Mouse (Mus musculus): Measurements from ENCODE around the gene Gm42742.

DNA sequence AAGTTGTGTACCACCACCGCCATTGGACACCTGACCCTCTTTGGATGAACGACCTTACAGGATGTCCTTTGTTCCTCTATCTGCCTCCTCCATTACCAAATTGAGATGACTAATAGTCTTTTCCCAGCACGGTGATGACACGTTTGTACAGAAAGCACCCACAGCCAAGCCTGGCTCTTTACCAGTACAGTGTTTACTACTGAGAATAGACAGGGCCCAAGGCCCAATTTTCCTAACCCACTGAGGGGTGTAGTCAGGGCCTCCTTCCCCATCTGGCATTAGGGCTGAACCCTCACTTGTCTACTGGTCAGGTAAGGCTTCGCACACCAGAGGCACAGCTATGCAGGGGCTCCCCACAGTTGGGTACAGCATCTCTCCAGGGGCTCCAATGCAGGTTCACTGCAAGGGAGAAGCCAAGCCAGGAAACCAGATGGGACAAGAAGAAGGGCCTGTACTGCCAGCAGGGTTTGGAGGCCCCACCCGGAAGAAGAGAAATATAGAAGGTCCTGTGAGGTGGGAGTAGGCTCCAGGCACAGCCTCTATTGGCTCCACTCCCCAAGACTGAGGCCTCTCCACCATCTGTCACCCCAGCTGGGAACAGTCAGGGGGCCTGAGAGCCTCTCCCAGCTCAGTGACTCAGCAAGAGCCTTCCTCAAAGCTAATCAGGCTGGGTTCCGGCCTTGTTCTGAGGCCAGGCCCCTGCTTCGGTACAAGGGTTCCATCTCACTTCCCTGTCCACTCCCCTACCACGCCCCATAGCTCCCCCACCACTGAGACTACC, 12.5 kb downstream of the Gm42742 start:
- TF ChIP-seq CTCF (IDR thresholded peaks at IDR 0.05; ENCODE audit: low read depth) (no peak), EP300 (optimal IDR thresholded peaks at IDR 0.05) (peak; percentile 50)
